Mouse (Mus musculus): ENCODE measurements around the gene Slc5a11. TPM values are rescaled to one million over a fixed set of nuclear protein-coding genes. Genes with fewer than 3 reads are reported as not detected.

Gene Slc5a11
- polyA plus RNA-seq, 1 experiment from 2014 or later, result 0.66 TPM

GRCm38 (mm10) chr7:123211461-123211860 is 3.1 kb upstream of the Slc5a11 start:
- DNase-seq (ENCODE audit: low spot score), result no peak

DNA sequence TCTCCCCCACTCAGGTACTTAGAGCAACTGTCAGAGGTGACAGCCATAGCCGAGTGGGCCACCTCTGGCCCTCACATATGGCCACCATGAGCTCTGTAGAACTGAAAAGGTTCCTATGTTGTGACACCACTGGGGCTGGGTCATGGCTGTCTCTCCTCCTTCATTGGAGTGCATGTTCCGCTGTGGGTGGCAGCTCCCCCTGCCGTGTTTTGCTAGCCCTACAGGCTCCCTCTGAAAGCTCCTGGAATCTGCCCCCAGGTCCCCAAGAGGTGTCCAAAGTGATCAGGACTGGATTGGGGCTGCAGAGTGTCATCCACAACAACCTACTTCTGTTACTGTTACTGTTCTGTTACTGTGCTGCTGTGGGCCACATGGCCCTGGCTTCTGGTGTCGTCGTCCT is 2.3 kb upstream of the Slc5a11 start:
- no peak for DNase-seq (ENCODE audit: low spot score)

DNA sequence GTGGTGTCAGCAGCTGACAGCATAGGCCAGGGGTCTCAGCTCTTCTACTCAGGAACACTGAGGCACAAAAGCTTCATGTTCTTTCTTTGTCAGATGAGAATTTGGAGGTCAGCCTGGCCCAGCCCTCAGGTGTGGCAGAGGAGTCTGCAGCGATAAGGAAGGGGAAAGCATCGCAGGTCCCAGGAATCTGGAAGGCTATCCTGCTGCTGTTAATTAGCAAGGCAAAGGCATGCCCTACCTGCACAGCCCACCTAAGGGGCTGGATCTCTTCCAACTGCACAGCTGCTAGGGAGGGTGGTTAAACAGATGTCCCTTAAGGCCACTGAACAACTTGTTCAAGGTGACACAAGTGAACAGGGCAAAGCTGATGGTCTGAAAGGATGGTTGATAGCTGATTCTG is 558 bp downstream of the Slc5a11 start:
- no peak for DNase-seq (ENCODE audit: low spot score)

GRCm38 (mm10) chr7:123217448-123218354 is 3.1 kb downstream of the Slc5a11 start:
- no peak for DNase-seq (ENCODE audit: low spot score)

DNA sequence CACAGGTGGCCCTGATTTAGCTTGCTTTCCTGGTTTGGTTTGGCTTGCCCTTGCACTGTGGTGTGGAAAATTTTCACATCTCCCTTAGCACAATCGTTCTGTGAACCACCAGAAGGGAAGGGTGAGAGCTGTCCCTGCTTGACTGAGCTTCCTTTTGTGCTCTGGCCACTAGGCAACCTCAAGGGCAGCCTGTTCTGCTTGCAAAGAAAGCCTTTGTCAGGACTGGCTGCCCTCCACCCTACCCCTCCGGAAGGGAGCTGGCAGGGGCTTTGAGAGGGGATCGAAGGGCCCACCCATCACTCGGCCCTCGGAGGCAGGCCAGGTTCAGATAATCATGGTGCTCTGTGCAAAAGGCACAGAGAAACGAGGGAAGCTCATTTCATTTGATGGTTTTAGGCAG is 4.0 kb downstream of the Slc5a11 start:
- no peak for DNase-seq (ENCODE audit: low spot score)

- peak; percentile 17 for DNase-seq (ENCODE audit: low spot score)
Observed at GRCm38 (mm10) chr7:123219781-123220632, 5.4 kb downstream of the Slc5a11 start.

DNA sequence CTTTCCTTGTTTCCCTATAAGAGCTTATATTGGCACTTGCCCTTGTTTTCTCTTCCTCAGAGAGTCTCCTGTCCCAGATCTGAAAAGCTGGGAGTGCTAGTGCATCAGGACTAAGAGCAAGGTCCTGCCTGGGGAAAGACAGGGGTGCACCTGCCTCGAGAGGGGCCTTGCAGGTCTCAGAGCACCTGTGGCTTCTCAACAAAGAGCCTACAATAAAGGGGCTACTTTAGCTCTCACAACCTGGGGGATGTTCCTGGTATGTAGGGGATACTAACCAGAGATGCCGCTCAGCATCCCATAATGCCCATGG is 6.0 kb downstream of the Slc5a11 start:
- no peak for DNase-seq (ENCODE audit: low spot score)

DNA sequence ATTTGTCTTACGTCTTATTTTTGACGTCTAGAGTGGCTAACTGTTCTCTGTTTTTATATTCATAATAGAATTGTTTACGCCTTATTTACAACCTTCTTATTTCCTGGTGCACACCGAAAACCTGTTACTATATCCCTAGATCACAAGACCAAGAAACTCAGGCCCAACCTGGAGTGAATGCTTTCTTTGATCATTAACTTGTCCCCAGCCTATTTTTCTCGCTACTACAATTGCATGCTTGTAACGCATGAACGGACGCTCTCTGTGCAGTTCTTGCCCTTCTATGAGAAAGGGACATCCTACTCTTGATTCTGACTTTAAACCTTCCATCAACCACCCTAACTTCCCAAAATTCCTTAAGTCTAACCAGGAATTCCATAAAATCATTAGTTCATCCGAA is 9.5 kb downstream of the Slc5a11 start:
- no peak for DNase-seq (ENCODE audit: low spot score)

DNA sequence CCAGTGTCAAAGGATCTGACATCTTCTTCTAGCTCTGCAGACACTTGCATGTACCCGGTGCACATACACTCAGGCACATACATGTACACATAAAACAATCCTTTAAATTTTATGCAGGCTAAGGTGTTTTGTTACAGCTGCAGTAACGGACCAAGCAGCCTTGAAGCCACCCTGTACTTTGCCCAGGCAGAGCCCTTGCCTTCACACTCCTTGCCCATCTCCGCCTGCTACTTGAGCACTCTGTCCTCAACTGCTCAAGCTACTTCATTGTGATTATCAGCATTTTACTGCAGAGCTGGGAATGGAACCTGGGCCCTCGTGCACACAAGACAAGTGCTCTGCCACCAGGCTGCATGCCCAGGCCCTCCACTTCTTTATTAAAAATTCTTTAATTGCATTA is 10.6 kb downstream of the Slc5a11 start:
- DNase-seq (ENCODE audit: low spot score), result no peak

DNA sequence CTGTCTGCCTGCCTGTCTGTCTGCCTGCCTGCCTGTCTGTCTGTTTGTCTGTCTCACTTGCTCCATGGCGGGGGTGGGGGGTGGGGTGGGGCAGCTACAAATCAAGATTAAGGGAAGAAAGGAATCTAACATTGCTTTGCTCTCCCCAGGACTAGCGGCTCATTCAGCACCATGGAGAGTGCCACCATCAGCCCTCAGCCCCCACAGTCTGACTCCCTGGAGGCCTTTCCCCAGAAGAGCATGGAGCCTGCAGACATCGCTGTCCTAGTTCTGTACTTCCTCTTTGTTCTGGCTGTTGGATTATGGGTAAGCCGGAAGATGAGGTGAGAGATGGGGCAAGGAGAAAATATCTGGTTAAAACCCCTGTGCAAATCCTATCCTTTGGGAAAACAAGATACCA is 20.9 kb downstream of the Slc5a11 start:
- DNase-seq (ENCODE audit: low spot score), result peak; percentile 18

GRCm38 (mm10) chr7:123238621-123239020 is 24.0 kb downstream of the Slc5a11 start:
- no peak for DNase-seq (ENCODE audit: low spot score)

- peak; percentile 12 for DNase-seq (ENCODE audit: low spot score)
Observed at GRCm38 (mm10) chr7:123240064-123240463, 25.5 kb downstream of the Slc5a11 start.

DNA sequence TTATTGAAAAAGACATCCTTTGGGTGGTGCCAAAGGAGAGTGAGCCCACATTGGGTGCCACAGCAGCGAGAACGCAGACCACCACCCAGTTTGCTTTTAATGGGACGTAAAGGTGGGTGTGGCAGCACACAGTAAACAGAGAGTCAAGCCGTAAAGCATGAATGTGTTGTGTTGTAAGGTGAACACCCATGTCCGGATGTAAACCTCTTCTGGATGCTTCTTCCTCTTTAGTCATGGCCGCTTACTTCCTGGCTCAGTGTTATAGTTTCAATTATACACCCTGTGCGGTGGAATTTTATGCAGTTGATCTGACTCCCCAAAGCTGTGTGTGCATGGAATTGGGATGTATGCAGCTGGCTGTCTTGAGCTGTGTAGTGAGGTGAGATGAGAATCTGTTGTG is 27.7 kb downstream of the Slc5a11 start:
- DNase-seq (ENCODE audit: low spot score), result no peak

DNA sequence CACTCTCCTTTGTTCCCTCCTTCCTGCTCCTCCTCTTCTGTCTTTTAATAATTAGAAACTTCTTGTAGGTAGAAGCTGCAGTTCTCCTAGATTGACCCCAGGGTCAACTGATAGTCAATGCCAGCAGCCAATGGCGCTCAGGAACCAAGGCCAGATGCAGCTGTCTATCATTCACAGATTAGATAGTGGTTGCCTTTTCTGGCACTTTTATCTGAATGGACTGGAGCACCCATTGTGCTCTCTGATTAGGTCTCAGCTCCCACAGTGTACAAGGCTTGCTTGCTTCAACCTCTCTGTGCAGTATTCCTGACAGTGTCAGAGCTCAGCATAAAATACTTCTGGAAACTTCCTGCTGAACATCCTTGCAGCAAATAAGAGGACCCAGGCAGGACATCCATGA is 30.3 kb downstream of the Slc5a11 start:
- DNase-seq (ENCODE audit: low spot score), result no peak

DNA sequence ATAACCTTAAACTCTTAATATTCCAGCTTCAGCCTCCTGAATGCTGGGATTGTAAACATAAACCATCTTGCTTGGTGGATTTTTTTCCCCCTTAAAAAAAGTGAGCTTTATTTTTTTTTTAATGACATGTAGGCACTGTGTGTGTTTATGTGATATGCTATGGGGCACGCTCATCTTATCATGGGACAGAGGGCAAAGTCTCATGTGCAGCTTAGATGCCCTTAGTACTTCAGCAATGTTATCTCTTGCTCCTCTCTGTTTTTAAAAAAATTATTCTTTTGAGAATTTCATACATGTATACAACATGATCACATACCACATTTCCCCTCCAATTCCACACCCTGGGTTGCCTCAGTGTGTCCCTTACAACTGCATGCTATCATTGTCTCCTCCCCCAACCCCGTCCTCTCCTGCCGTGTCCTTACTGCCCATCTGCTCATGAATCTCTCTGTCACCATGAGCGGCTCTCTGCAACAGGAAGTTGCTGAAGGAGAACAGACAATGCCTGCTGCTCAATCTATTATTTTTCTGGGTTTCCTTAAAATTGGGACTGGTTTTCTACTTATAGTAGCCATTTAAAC is 32.0 kb downstream of the Slc5a11 start:
- DNase-seq (ENCODE audit: low spot score), result no peak

- DNase-seq (ENCODE audit: low spot score), result no peak
Observed at GRCm38 (mm10) chr7:123248166-123248565, 33.6 kb downstream of the Slc5a11 start.

- no peak for DNase-seq (ENCODE audit: low spot score)
Observed at GRCm38 (mm10) chr7:123251343-123251742, 36.8 kb downstream of the Slc5a11 start.

GRCm38 (mm10) chr7:123253396-123253795 is 38.8 kb downstream of the Slc5a11 start:
- DNase-seq (ENCODE audit: low spot score), result no peak

- DNase-seq (ENCODE audit: low spot score), result no peak
Observed at GRCm38 (mm10) chr7:123254196-123254970, 39.8 kb downstream of the Slc5a11 start.

DNA sequence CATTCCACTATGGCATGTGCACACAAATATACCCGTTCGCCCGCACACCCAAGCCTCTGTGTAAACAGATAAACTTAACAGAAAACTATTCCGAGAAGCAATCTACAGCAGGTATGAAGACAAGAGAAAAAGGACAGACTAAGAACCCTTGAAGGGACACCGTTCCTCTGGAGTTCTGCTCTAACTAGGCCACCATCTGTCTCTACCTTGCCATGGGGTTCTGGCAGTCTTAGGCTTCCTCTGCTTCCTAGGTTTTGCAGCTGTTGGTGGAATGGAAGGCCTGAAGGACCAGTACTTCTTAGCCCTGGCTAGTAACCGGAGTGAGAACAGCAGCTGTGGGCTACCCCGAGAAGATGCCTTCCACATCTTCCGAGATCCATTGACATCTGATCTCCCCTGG is 43.5 kb downstream of the Slc5a11 start:
- DNase-seq (ENCODE audit: low spot score), result no peak

DNA sequence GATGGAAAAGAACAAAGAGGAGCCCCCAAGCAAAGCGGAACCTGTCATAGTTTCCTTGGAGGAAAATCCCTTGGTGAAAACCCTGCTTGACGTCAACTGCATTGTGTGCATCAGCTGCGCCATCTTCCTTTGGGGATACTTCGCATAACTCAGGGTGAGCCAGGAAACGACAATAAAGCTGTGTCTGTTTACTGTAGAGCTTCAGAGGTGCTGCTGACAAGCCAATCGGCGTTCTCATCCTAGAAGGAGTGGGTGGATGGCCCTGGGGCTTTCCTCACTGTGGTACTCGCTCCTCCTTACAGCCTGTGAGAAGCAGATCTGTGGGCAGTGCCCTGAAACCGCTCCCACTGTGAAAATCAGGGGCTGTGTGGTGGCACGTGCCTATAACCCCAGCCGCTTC is 58.5 kb downstream of the Slc5a11 start:
- DNase-seq (ENCODE audit: low spot score), result no peak
